Mouse (Mus musculus): ENCODE data around the gene Fgf2.

DNA sequence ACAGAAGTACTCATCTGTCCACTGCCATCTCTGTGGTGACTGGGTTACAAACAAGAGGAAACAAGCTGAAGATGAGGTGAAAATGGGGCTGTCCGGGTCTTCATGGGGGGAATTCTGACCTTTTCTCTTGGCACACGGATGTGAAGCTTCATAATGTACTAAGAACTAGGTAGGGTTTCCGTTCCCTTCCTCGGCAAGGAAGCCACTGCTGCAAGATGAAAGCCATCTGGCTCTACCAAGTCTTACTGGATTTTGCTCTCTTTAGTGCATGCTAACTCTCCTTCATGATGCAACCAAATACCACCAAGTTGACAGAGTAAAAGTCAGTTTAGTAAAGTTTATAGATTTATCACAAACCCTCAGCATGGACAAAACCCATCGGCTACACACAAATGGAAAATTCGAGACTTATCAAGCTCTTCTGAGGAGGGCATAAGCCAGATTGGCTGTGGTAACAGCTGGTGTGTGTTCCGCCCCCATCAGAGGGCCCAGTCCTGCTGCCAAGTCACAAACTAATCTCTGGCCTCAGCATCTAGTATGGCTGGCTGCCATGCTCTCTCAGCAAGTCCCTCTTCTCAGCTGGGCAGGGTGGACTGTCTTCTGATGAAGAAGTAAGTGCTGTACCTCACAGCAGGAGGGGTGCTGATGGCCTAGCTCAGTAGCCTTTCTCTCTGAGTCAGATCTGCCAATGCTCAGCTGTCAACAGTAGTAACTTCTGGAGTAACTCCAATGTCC lies 50.7 kb downstream of the Fgf2 start:
- TF ChIP-seq CTCF (IDR thresholded peaks at IDR 0.05; ENCODE audit: borderline replicate concordance, insufficient read depth, low read depth, low read length) (no peak), POLR2A (IDR thresholded peaks at IDR 0.05; ENCODE audit: borderline replicate concordance, insufficient read depth, low read length) (no peak)
